Mouse (Mus musculus) lung, embryonic 14.5 days (tissue): ENCODE data around the gene Nup188. TPM values are rescaled to one million over a fixed set of nuclear protein-coding genes. Genes with fewer than 3 reads are reported as not detected.

Experiments
- ATAC-seq: fragments of 200-750 bp; cut with Nextera tagmentation; 2 replicates; pipeline ENCODE4 v1.8.0; 2017; ENCODE audit warnings: mild to moderate bottlenecking, moderate TSS enrichment, moderate library complexity; ENCODE audit not compliant: insufficient read depth
- DNase-seq: peaks from one replicate; pipeline ENCODE4 v3.0.0-alpha.2; 2015
- H3K27ac ChIP-seq: fragments of 300-500 bp; sonication (generic); 2 replicates; pipeline ENCODE4 v1.5.1; 2014; ENCODE audit warnings: low read depth, mild to moderate bottlenecking, moderate library complexity
- H3K27me3 ChIP-seq: fragments of 300-500 bp; sonication (generic); 2 replicates; pipeline ENCODE4 v1.6.1; 2014; ENCODE audit warnings: low read length, control low read depth; ENCODE audit not compliant: insufficient read depth
- H3K36me3 ChIP-seq: fragments of 300-500 bp; sonication (generic); 2 replicates; pipeline ENCODE4 v1.6.1; 2014; ENCODE audit warnings: control low read depth; ENCODE audit not compliant: insufficient read depth
- H3K4me1 ChIP-seq: fragments of 300-500 bp; sonication (generic); 2 replicates; pipeline ENCODE4 v1.6.1; 2014; ENCODE audit warnings: antibody characterized with exemption, control low read depth; ENCODE audit not compliant: insufficient read depth
- H3K4me2 ChIP-seq: fragments of 300-500 bp; sonication (generic); 2 replicates; pipeline ENCODE4 v1.6.1; 2014; ENCODE audit warnings: mild to moderate bottlenecking
- H3K4me3 ChIP-seq: fragments of 300-500 bp; sonication (generic); 2 replicates; pipeline ENCODE4 v1.5.1; 2014; ENCODE audit warnings: low read depth, low read length
- H3K9ac ChIP-seq: fragments of 300-500 bp; sonication (generic); 2 replicates; pipeline ENCODE4 v1.6.1; 2014
- H3K9me3 ChIP-seq: fragments of 300-500 bp; sonication (generic); 2 replicates; pipeline ENCODE4 v1.6.1; 2016; ENCODE audit warnings: low read depth, low read length, control low read depth
- CTCF ChIP-seq: IDR thresholded peaks from 2 replicates; pipeline ENCODE4 v1.5.1; 2016; ENCODE audit warnings: antibody characterized with exemption, low read depth
- WGBS: fragments of 180-500 bp; shearing (Covaris S2); extraction: QIAGEN DNeasy Blood & Tissue Kit; methylation state at CpG from one replicate; pipeline ENCODE4 v1.1.7; 2014; 5-methylcytosine and 5-hydroxymethylcytosine counted together
- polyA plus RNA-seq: library from polyadenylated mRNA; unstranded; fragments of >200 nt; fragmentation: Nextera tagmentation; extraction: Ambion mirVana; gene quantifications from 2 replicates; pipeline ENCODE4 v1.2.1, GENCODE M21; 2014

Gene Nup188
- polyA plus RNA-seq, 1 experiment from 2014 or later: 56.0 TPM

DNA sequence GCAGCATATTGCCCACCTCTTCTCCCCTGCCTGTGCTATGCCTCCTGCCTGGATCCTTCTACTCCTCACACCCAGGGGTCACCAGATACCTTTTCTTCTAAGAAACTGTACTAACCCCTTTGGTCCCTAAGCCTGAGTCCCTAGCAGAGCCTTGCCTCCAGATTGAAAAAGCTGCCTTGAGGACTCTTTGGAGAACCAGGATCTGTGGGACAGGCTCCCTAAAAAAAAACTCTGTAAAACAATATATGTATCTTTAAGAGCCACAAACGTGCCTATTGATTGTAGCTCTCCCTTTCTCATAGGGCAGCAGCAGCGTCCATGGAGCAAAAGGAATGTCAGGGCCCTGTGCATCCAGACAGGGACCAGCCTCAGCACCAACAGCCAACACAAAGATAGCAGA, 45.9 kb upstream of the Nup188 start, which contains the start of gene Gm28035:
Gene Gm28035 (plus strand): TSS at position 301 of the 400 bp plus-strand sequence.
- Histone ChIP-seq H3K27me3 (no peaks in the 10 kb centered on the region), H3K4me3 (peak within 1 kb of the TSS; percentile 90; the same call in 1 of the 2 replicates), H3K4me2 (peak within 1 kb of the TSS; percentile 88), H3K4me1 (peaks cover 14% of the 10 kb centered on the region), H3K9me3 (no peaks in the 10 kb centered on the region), H3K9ac (peak within 1 kb of the TSS; percentile 72; the same call in 1 of the 2 replicates), H3K36me3 (peaks cover 46% of the 10 kb centered on the region), H3K27ac (peak within 1 kb of the TSS; percentile 32; the same call in 1 of the 2 replicates)
- 77% methylated on average over 2 of the region's 2 CpGs for WGBS
- no peak for TF ChIP-seq CTCF
- DNase-seq (no peak), ATAC-seq (no peak)

DNA sequence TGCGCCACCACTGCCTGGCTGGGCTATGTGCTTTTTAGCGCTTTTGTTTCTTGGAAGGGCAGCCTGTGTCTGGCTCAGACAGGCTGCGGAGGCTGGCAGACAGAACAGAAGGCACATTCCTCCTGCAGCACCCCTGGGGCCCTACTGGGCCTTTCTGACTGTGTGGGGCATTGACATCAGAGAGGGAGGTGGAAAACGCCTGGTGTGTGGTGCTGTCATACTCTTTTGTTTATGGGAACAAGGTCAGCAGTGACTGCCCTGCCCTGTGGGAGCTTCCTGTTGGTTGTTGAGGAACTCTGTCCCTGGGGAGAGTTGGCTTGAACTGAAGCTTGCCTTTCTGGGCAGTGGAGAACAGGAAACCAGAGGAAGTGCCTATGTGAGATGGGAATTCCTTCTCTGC, 43.7 kb upstream of the Nup188 start:
- H3K4me2 ChIP-seq: no peak overlapping the region
- ATAC-seq: peak; percentile 18; the same call in 1 of the 2 replicates
- no peaks in the 10 kb centered on the region for H3K9me3 ChIP-seq
- H3K4me1 ChIP-seq: peaks cover 11% of the 10 kb centered on the region
- TF ChIP-seq CTCF: no peak
- H3K27ac ChIP-seq: 0 out of 2 replicates have a peak overlapping the region, but pooled peaks have one; percentile 15
- no peak overlapping the region for H3K9ac ChIP-seq
- H3K36me3 ChIP-seq: peaks cover 59% of the 10 kb centered on the region
- H3K4me3 ChIP-seq: no peak overlapping the region
- H3K27me3 ChIP-seq: no peaks in the 10 kb centered on the region
- 46% methylated on average over 4 of the region's 4 CpGs for WGBS
- DNase-seq: peak; percentile 70

DNA sequence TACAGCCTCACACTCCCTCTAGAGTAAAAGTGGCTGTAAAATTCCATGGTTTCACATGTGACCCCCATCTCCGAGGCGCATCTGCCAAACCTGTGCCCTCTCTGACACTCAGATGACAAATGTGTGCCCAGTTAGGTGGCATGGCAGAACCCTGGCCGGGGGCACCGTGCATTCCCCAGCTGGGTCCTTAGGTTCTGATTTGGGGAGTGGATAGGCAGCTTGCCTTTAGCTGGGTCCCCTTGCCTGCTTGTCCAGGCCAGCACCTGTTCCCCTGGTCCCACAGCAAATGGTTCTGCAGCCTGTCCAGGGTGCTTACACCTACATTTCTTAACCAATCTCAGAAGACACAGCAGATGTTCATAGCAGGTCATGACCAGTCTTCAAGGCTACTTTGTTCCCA, 42.8 kb upstream of the Nup188 start:
- no peak for ATAC-seq
- WGBS: 87% methylated on average over 4 of the region's 4 CpGs
- no peaks in the 10 kb centered on the region for H3K27me3 ChIP-seq
- no peak overlapping the region; the same call in 1 of the 2 replicates for H3K27ac ChIP-seq
- H3K36me3 ChIP-seq: peaks cover 67% of the 10 kb centered on the region
- no peak overlapping the region for H3K9ac ChIP-seq
- no peak for TF ChIP-seq CTCF
- no peak overlapping the region for H3K4me2 ChIP-seq
- no peaks in the 10 kb centered on the region for H3K9me3 ChIP-seq
- no peak for DNase-seq
- no peak overlapping the region for H3K4me3 ChIP-seq
- peaks cover 11% of the 10 kb centered on the region for H3K4me1 ChIP-seq

DNA sequence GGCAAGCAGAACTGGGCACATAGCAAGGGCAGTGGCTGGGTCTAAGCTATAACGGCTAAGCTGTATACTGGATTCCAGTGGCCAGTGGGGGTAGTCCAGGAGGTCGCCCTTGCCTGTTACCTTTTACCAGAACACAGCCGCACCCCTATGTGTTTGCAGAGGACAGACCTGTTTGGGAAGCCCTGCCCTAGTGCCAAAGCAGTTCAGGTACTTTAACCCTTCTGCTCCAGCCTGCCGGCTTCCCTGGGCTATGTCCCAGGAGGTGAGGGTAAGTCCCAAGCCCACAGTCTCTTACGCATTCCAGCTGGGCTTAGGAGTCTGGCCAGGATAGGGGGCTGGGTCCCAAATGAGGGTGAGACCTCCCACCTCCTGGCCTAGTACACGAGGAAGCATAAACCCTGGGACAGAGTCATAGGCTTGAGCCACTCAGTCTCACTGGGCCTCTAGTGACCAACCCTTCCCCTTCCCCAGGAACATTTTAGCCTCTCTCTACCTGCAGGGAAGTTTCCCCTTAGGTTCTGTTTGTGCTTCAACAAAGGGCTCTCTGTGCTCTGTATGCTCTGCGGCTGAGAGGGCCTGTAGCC, 41.5 kb upstream of the Nup188 start:
- WGBS: 56% methylated on average over 7 of the region's 7 CpGs
- Histone ChIP-seq H3K4me2 (no peak overlapping the region), H3K4me3 (no peak overlapping the region), H3K9me3 (no peaks in the 10 kb centered on the region), H3K9ac (no peak overlapping the region), H3K36me3 (peaks cover 79% of the 10 kb centered on the region), H3K27me3 (no peaks in the 10 kb centered on the region), H3K4me1 (no peaks in the 10 kb centered on the region; the same call in 1 of the 2 replicates), H3K27ac (peak overlapping the region; percentile 60)
- ATAC-seq: no peak
- no peak for TF ChIP-seq CTCF
- DNase-seq: no peak

DNA sequence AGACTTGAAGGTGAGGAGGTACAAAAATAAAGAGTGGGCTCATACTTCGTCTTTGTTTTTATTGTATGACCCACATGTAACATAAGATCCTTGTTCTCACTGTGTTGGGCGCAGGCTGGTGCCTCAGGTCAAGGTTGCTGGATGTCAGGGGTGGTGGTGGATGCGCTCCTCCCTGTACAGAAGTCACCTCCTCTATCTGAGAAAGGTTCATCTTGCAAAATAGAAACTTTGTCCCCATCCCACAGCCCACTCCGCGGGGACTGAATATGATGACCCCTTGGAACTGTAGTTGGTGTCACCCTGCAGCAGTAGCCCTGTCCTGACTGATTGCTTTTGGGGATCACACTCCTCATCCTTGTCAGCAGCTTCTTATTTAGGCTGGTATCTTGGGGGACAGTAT, 39.2 kb upstream of the Nup188 start:
- no peak for TF ChIP-seq CTCF
- Histone ChIP-seq H3K27ac (no peak overlapping the region), H3K9me3 (no peaks in the 10 kb centered on the region), H3K4me1 (no peaks in the 10 kb centered on the region), H3K36me3 (peaks cover 78% of the 10 kb centered on the region), H3K4me3 (no peak overlapping the region), H3K4me2 (no peak overlapping the region), H3K27me3 (no peaks in the 10 kb centered on the region), H3K9ac (no peak overlapping the region)
- DNase-seq: no peak
- WGBS: 87% methylated on average over 5 of the region's 5 CpGs
- ATAC-seq: no peak

DNA sequence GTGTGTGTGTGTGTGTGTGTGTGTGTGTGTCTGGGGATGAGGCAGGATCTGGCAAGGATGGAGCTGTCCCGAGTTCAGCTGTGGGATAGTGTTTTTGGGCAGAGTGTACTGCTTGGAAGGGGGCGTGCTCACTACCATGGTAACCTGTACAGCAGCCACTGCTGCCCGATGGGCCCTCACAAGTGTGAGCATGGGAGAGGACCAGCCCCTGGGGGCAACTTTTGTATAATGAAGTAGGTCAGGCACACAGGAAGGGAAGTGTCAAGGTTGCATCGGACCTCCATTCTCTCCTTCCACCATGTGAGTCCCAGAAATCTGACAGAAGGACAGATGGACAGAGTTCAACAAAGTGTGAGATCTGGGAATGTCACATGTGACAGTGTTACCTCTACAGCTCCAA, 38.5 kb upstream of the Nup188 start:
- no peak for TF ChIP-seq CTCF
- whole genome bisulfite sequencing: 62% methylated on average over 4 of the region's 4 CpGs
- H3K27me3 ChIP-seq: no peaks in the 10 kb centered on the region
- H3K9ac ChIP-seq: no peak overlapping the region
- ATAC-seq (no peak), DNase-seq (no peak)
- H3K4me1 ChIP-seq: no peaks in the 10 kb centered on the region
- no peaks in the 10 kb centered on the region for H3K9me3 ChIP-seq
- no peak overlapping the region for H3K4me2 ChIP-seq
- H3K27ac ChIP-seq: no peak overlapping the region
- peaks cover 77% of the 10 kb centered on the region for H3K36me3 ChIP-seq
- no peak overlapping the region for H3K4me3 ChIP-seq

DNA sequence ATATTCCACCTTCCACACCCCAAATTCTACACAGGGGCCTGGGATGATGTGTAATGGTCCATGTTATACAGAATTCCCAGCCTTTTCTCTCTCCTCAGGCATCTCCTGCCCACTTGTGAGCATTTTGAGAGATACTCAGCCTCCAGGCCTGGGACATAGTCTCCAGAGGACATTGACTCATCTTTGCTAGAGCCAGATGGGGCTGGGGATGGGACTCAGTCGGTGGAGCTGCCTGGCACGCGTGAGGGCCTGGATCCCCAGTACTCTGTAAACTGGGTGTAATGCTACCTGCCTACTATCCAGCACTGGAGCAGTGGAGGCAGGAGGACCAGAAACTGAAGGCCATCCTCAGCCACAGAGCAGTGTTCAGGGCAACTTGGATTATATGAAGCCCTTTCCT, 37.0 kb upstream of the Nup188 start:
- no peak for TF ChIP-seq CTCF
- WGBS: 89% methylated on average over 3 of the region's 3 CpGs
- H3K27me3 ChIP-seq: no peaks in the 10 kb centered on the region
- no peaks in the 10 kb centered on the region for H3K9me3 ChIP-seq
- no peak overlapping the region for H3K27ac ChIP-seq
- no peak overlapping the region for H3K4me3 ChIP-seq
- no peaks in the 10 kb centered on the region for H3K4me1 ChIP-seq
- no peak overlapping the region for H3K9ac ChIP-seq
- ATAC-seq (no peak), DNase-seq (no peak)
- H3K36me3 ChIP-seq: peaks cover 62% of the 10 kb centered on the region
- no peak overlapping the region for H3K4me2 ChIP-seq
